Mouse (Mus musculus) limb, embryonic 14.5 days (tissue): ENCODE results near the gene Isoc2a. TPM values are rescaled to one million over a fixed set of nuclear protein-coding genes. Genes with fewer than 3 reads are reported as not detected.

Experiments used
- ATAC-seq: fragments of 200-750 bp; cut with Nextera tagmentation; 2 replicates; pipeline ENCODE4 v1.8.0; 2017; ENCODE audit warnings: low read depth, moderate number of reproducible peaks, moderate TSS enrichment; ENCODE audit not compliant: low FRiP score
- DNase-seq: peaks from one replicate; pipeline ENCODE4 v3.0.0-alpha.2; 2015; ENCODE audit warnings: low spot score
- H3K27ac ChIP-seq: fragments of 300-500 bp; sonication (generic); replicated peaks from 2 replicates; pipeline ENCODE4 v1.5.1; 2014; ENCODE audit warnings: low read depth, mild to moderate bottlenecking, low read length, moderate library complexity, mixed read lengths
- H3K27me3 ChIP-seq: fragments of 300-500 bp; sonication (generic); 2 replicates; pipeline ENCODE4 v1.6.1; 2014; ENCODE audit warnings: low read length, mixed read lengths; ENCODE audit not compliant: control insufficient read depth, insufficient read depth
- H3K36me3 ChIP-seq: fragments of 300-500 bp; sonication (generic); 2 replicates; pipeline ENCODE4 v1.6.1; 2014; ENCODE audit warnings: mild to moderate bottlenecking, low read length, moderate library complexity, mixed read lengths; ENCODE audit not compliant: control insufficient read depth, insufficient read depth
- H3K4me1 ChIP-seq: fragments of 300-500 bp; sonication (generic); 2 replicates; pipeline ENCODE4 v1.6.1; 2014; ENCODE audit warnings: antibody characterized with exemption, low read length, mixed read lengths; ENCODE audit not compliant: control insufficient read depth, insufficient read depth
- H3K4me2 ChIP-seq: fragments of 300-500 bp; sonication (generic); replicated peaks from 2 replicates; pipeline ENCODE4 v1.6.1; 2014; ENCODE audit warnings: low read depth, mild to moderate bottlenecking, low read length, moderate library complexity; ENCODE audit not compliant: severe bottlenecking
- H3K4me3 ChIP-seq: fragments of 300-500 bp; sonication (generic); replicated peaks from 2 replicates; pipeline ENCODE4 v1.5.1; 2014; ENCODE audit warnings: low read length
- H3K9ac ChIP-seq: fragments of 300-500 bp; sonication (generic); 2 replicates; pipeline ENCODE4 v1.6.1; 2014; ENCODE audit warnings: mild to moderate bottlenecking, low read depth, low read length, moderate library complexity; ENCODE audit not compliant: severe bottlenecking
- H3K9me3 ChIP-seq: fragments of 300-500 bp; sonication (generic); 2 replicates; pipeline ENCODE4 v1.6.1; 2016; ENCODE audit warnings: low read length; ENCODE audit not compliant: control insufficient read depth
- POLR2A ChIP-seq: fragments of 200-500 bp; IDR thresholded peaks from 2 replicates; pipeline ENCODE4 v1.8.0; 2012; ENCODE audit warnings: inconsistent platforms, mild to moderate bottlenecking, moderate library complexity, borderline replicate concordance; ENCODE audit not compliant: insufficient read depth, insufficient read length; ENCODE audit errors: extremely low read depth
- WGBS: fragments of 180-500 bp; shearing (Covaris S2); extraction: QIAGEN DNeasy Blood & Tissue Kit; methylation state at CpG from one replicate; pipeline ENCODE4 v1.1.7; 2014; 5-methylcytosine and 5-hydroxymethylcytosine counted together
- polyA plus RNA-seq, 2 experiments: library from polyadenylated mRNA; depleted of rRNA in 1 of 2; stranded (reverse) in 1 of 2; unstranded in 1 of 2; fragments of >200 nt; fragmentation: Nextera tagmentation in 1 of 2; extraction: Ambion mirVana in 1 of 2; gene quantifications; 2 replicates each; pipeline versions ENCODE4 v1.2.1 to v1.2.3; 2012 to 2014

Gene Isoc2a
- polyA plus RNA-seq, 2 experiments = 1.1 to 13.6 TPM

- Histone ChIP-seq H3K4me1 (peaks cover 49% of the 10 kb centered on the region), H3K9me3 (no peaks in the 10 kb centered on the region), H3K4me2 (peak overlapping the region; percentile 87), H3K27ac (peak overlapping the region; percentile 92), H3K9ac (peak overlapping the region; percentile 55), H3K27me3 (no peaks in the 10 kb centered on the region), H3K4me3 (peak overlapping the region; percentile 33), H3K36me3 (peaks cover 21% of the 10 kb centered on the region)
- DNase-seq = peak; percentile 44
- 0% methylated on average over 4 of the region's 4 CpGs for WGBS
- TF ChIP-seq POLR2A = no peak
- ATAC-seq = no peak
These were observed 47.5 kb downstream of the Isoc2a start for GRCm38 (mm10) chr7:4924483-4924882.

GRCm38 (mm10) chr7:4924891-4925301 is 47.9 kb downstream of the Isoc2a start:
- Histone ChIP-seq H3K4me2 (peak overlapping the region; percentile 87; the same call in 1 of the 2 replicates), H3K27ac (peak overlapping the region; percentile 92), H3K4me1 (peaks cover 49% of the 10 kb centered on the region), H3K4me3 (peak overlapping the region; percentile 33; the same call in 1 of the 2 replicates), H3K27me3 (no peaks in the 10 kb centered on the region), H3K9ac (peak overlapping the region; percentile 55), H3K9me3 (no peaks in the 10 kb centered on the region), H3K36me3 (peaks cover 17% of the 10 kb centered on the region)
- DNase-seq = peak; percentile 84
- ATAC-seq = peak; percentile 58
- WGBS = 4% methylated on average over 3 of the region's 4 CpGs
- TF ChIP-seq POLR2A = no peak

GRCm38 (mm10) chr7:4925441-4926381 is 48.8 kb downstream of the Isoc2a start, which contains the start of gene Ssc5d:
Gene Ssc5d (plus strand): TSS chr7:4925785.
- H3K4me3 ChIP-seq = peak within 1 kb of the TSS; percentile 33; the same call in 1 of the 2 replicates

GRCm38 (mm10) chr7:4926849-4927248 is 49.9 kb downstream of the Isoc2a start:
- WGBS = 69% methylated on average over 16 of the region's 16 CpGs
- Histone ChIP-seq H3K9ac (peak overlapping the region; percentile 28; the same call in 1 of the 2 replicates), H3K27me3 (no peaks in the 10 kb centered on the region), H3K4me1 (peaks cover 48% of the 10 kb centered on the region), H3K27ac (no peak overlapping the region; the same call in 1 of the 2 replicates), H3K4me3 (no peak overlapping the region), H3K9me3 (no peaks in the 10 kb centered on the region), H3K36me3 (no peaks in the 10 kb centered on the region), H3K4me2 (peak overlapping the region; percentile 14; the same call in 1 of the 2 replicates)
- no peak for DNase-seq
- no peak for TF ChIP-seq POLR2A
- ATAC-seq = no peak

More at GRCm38 (mm10) chr7:4925441-4926381, 48.8 kb downstream of the Isoc2a start, which contains the start of gene Ssc5d:
- ATAC-seq (peak; percentile 35), DNase-seq (peak; percentile 64)
- no peak for TF ChIP-seq POLR2A
- H3K9ac ChIP-seq = peak within 1 kb of the TSS; percentile 55
- H3K27ac ChIP-seq = peak within 1 kb of the TSS; percentile 92
- no peaks in the 10 kb centered on the region for H3K9me3 ChIP-seq
- H3K4me1 ChIP-seq = peaks cover 49% of the 10 kb centered on the region
- H3K36me3 ChIP-seq = peaks cover 9% of the 10 kb centered on the region
- H3K27me3 ChIP-seq = no peaks in the 10 kb centered on the region
- 23% methylated on average over 6 of the region's 6 CpGs for WGBS
- peak within 1 kb of the TSS; percentile 87 for H3K4me2 ChIP-seq

- no peaks in the 10 kb centered on the region for H3K9me3 ChIP-seq
- peaks cover 44% of the 10 kb centered on the region for H3K4me1 ChIP-seq
- no peak overlapping the region; the same call in 1 of the 2 replicates for H3K27ac ChIP-seq
- 0 out of 2 replicates have a peak overlapping the region, but pooled peaks have one; percentile 3 for H3K4me2 ChIP-seq
- no peak overlapping the region for H3K4me3 ChIP-seq
- no peak overlapping the region for H3K9ac ChIP-seq
- H3K36me3 ChIP-seq = no peaks in the 10 kb centered on the region
- DNase-seq (no peak), ATAC-seq (no peak)
- no peak for TF ChIP-seq POLR2A
- 56% methylated on average over 8 of the region's 8 CpGs for WGBS
- H3K27me3 ChIP-seq = no peaks in the 10 kb centered on the region
These were observed 50.8 kb downstream of the Isoc2a start for GRCm38 (mm10) chr7:4927711-4928110.
